Comparison of ENCODE assay signal across 11 mouse cellular contexts in genomic region chr5:113219876-113220275, GRCm38 (mm10). TPM values are rescaled to one million over a fixed set of nuclear protein-coding genes. Genes with fewer than 3 reads are reported as not detected.
A peak's percentile ranks its signal among the peaks of the same experiment; 100 is the strongest.
DNase-seq lines count a peak whose midpoint lies in the region; ATAC-seq and TF ChIP-seq lines count a peak whose summit lies in the region.
"Had no signal": no experiment of that assay in that cellular context is flagged by ENCODE, and none has a peak within 500 bp of the region (broad histone marks: within the 10 kb centered on the region; RNA-seq: fewer than 3 reads in every experiment).

No protein-coding gene starts in this region.

- WGBS in embryonic facial prominence, embryonic 13.5 days, result 59% methylated on average over 7 of the region's 7 CpGs
- WGBS in hindbrain, postnatal 0 days, result 50% methylated on average over 7 of the region's 7 CpGs
- 71% methylated on average over 7 of the region's 7 CpGs for WGBS in midbrain, embryonic 15.5 days

- DNase-seq in kidney, adult 9 months, result peak; percentile 63
- DNase-seq in kidney, postnatal 10 days, result no peak
- no peak for DNase-seq in hindbrain, postnatal 0 days (ENCODE audit: low spot score)
- DNase-seq in spleen, adult 18-20 months, result no peak
- DNase-seq: retina, postnatal 1 day; thymus, postnatal 14 days had no signal

- H3K4me2 ChIP-seq in embryonic facial prominence, embryonic 13.5 days, result peak overlapping the region; percentile 98
- peak overlapping the region; percentile 94 for H3K4me2 ChIP-seq in hindbrain, postnatal 0 days (ENCODE audit: low read depth, low read length)
- H3K4me2 ChIP-seq in midbrain, embryonic 15.5 days, result peak overlapping the region; percentile 82; the same call in 1 of the 2 replicates

- no peaks in the 10 kb centered on the region for H3K9me3 ChIP-seq in embryonic facial prominence, embryonic 13.5 days
- no peaks in the 10 kb centered on the region for H3K9me3 ChIP-seq in hindbrain, postnatal 0 days (ENCODE audit: low read length)
- H3K9me3 ChIP-seq in midbrain, embryonic 15.5 days, result no peaks in the 10 kb centered on the region

- H3K4me3 ChIP-seq in embryonic facial prominence, embryonic 13.5 days, result no peak overlapping the region
- H3K4me3 ChIP-seq in hindbrain, postnatal 0 days (ENCODE audit: low read length), result peak overlapping the region; percentile 55; the same call in 1 of the 2 replicates
- H3K4me3 ChIP-seq in midbrain, embryonic 15.5 days, result no peak overlapping the region

- no peak for ATAC-seq in embryonic facial prominence, embryonic 13.5 days (ENCODE audit: insufficient number of reproducible peaks, insufficient read depth, low FRiP score, low TSS enrichment, low read depth)
- no peak for ATAC-seq in hindbrain, postnatal 0 days
- no peak for ATAC-seq in midbrain, embryonic 15.5 days (replicated peaks)
- ATAC-seq in inflammation-experienced regulatory T-cells, adult 6 months, result no peak
- no peak for ATAC-seq in megakaryocyte progenitor cell, adult 5-6 weeks (replicated peaks; ENCODE audit: poor library complexity)

- TF ChIP-seq CTCF in hindbrain, postnatal 0 days (IDR thresholded peaks at IDR 0.05; ENCODE audit: low read depth), result no peak

- H3K9ac ChIP-seq in embryonic facial prominence, embryonic 13.5 days, result no peak overlapping the region
- no peak overlapping the region for H3K9ac ChIP-seq in hindbrain, postnatal 0 days (replicated peaks; ENCODE audit: low read length)
- H3K9ac ChIP-seq in midbrain, embryonic 15.5 days, result no peak overlapping the region

- H3K27me3 ChIP-seq in embryonic facial prominence, embryonic 13.5 days, result peaks cover 32% of the 10 kb centered on the region
- no peaks in the 10 kb centered on the region for H3K27me3 ChIP-seq in hindbrain, postnatal 0 days (ENCODE audit: insufficient read depth, low read length)
- no peaks in the 10 kb centered on the region for H3K27me3 ChIP-seq in midbrain, embryonic 15.5 days (replicated peaks)

- peaks cover 16% of the 10 kb centered on the region; the same call in 1 of the 2 replicates for H3K4me1 ChIP-seq in embryonic facial prominence, embryonic 13.5 days
- H3K4me1 ChIP-seq in hindbrain, postnatal 0 days (ENCODE audit: insufficient read depth, low read length), result no peaks in the 10 kb centered on the region
- peaks cover 6% of the 10 kb centered on the region; the same call in 1 of the 2 replicates for H3K4me1 ChIP-seq in midbrain, embryonic 15.5 days

- no peak overlapping the region for H3K27ac ChIP-seq in embryonic facial prominence, embryonic 13.5 days
- no peak overlapping the region for H3K27ac ChIP-seq in hindbrain, postnatal 0 days
- H3K27ac ChIP-seq in midbrain, embryonic 15.5 days, result no peak overlapping the region
- H3K27ac ChIP-seq: embryonic facial prominence, embryonic 12.5 days had no signal

- no peaks in the 10 kb centered on the region for H3K36me3 ChIP-seq in embryonic facial prominence, embryonic 13.5 days
- H3K36me3 ChIP-seq in hindbrain, postnatal 0 days (ENCODE audit: insufficient read depth, low read length), result no peaks in the 10 kb centered on the region
- no peaks in the 10 kb centered on the region for H3K36me3 ChIP-seq in midbrain, embryonic 15.5 days (replicated peaks)
- H3K36me3 ChIP-seq: embryonic facial prominence, embryonic 12.5 days had no signal

RNA-seq across cellular contexts. Expression of gene 2900026A02Rik, which starts 1.2 kb away (rescaled TPM):
- polyA plus RNA-seq in embryonic facial prominence, embryonic 13.5 days (2015; fragmentation: Nextera tagmentation; extraction: Ambion mirVana), result 8.6 and 10.2 TPM in 2 replicates
- 9.2 and 10.6 TPM in 2 replicates for total RNA-seq in hindbrain, postnatal 0 days (2014; rRNA removed)
- polyA plus RNA-seq in hindbrain, postnatal 0 days (2015; fragmentation: Nextera tagmentation; extraction: Ambion mirVana), result 2.5 and 3.1 TPM in 2 replicates
- polyA plus RNA-seq in midbrain, embryonic 15.5 days (2015; fragmentation: Nextera tagmentation; extraction: Ambion mirVana), result 3.9 TPM in 2 replicates
- polyA plus RNA-seq in inflammation-experienced regulatory T-cells, adult 6 months (2017; shearing (Covaris generic)), result 1 to 10 TPM; 1.4 to 3.2 (median 1.4) TPM
- 1.6 and 2.7 TPM in 2 replicates for total RNA-seq in megakaryocyte progenitor cell, adult 5-6 weeks (2015)
- total RNA-seq in megakaryocyte progenitor cell, adult 5-6 weeks (2017), result 1.3 and 2.0 TPM in 2 replicates

RNA-seq across cellular contexts. Expression of gene Tmem211, which starts 6.8 kb away (rescaled TPM):
- polyA plus RNA-seq in embryonic facial prominence, embryonic 13.5 days (2015; fragmentation: Nextera tagmentation; extraction: Ambion mirVana), result 0.61 TPM in 1 of 2 replicates, not detected in the other
- total RNA-seq in hindbrain, postnatal 0 days (2014; rRNA removed), result 0.16 TPM in 1 of 2 replicates, not detected in the other
- polyA plus RNA-seq in hindbrain, postnatal 0 days (2015; fragmentation: Nextera tagmentation; extraction: Ambion mirVana), result 0.10 TPM in 1 of 2 replicates, not detected in the other
- 0.09 and 0.14 TPM in 2 replicates for polyA plus RNA-seq in midbrain, embryonic 15.5 days (2015; fragmentation: Nextera tagmentation; extraction: Ambion mirVana)
- polyA plus RNA-seq in inflammation-experienced regulatory T-cells, adult 6 months (2017; shearing (Covaris generic)), result not detected
- not detected in 2 replicates for total RNA-seq in megakaryocyte progenitor cell, adult 5-6 weeks (2015)
- total RNA-seq in megakaryocyte progenitor cell, adult 5-6 weeks (2017), result not detected in 2 replicates
